Mouse (Mus musculus): ENCODE data around the gene Prr3.
A peak's percentile ranks its signal among the peaks of the same experiment; 100 is the strongest.

DNA sequence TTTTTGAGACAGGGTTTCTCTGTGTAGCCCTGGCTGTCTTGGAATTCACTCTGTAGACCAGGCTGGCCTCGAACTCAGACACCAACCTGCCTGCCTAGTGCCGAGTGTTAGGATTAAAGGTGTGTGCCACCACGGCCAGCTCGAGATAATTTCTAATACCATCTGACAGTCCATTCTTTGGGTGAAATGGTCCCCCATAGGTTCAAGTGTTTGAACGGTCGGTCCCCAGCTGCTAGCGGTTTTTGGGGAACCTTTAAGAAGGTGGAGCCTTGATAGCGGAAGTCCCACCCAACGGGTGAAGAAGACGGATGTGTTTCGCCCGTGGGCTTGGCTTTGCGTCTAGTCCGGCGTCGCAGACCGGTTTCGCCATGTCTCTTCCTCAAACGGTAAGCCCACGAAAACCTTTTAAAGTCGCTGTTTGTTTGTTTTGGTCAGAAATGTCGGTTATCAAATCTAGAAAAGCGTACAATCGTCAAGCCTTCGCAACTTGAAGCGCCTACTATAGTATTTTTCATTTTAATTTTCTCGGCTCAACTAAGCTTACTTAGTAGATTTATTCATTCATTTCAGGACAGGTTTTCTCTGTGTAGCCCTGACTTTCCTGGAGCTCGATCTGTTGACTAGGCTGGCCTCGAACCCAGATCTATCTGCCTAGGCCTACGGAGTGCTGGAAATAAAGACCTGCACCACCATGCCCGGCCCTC is 14.3 kb upstream of the Prr3 start:
- TF ChIP-seq POLR2A (IDR thresholded peaks at IDR 0.05; ENCODE audit: insufficient read depth, low read length) (peak; percentile 74), CTCF (IDR thresholded peaks at IDR 0.05; ENCODE audit: low read depth, low read length) (no peak)

All from ES-Bruce4 (cell line).